Mouse (Mus musculus): ENCODE measurements around the gene Hdgfl2.
A peak's percentile ranks its signal among the peaks of the same experiment; 100 is the strongest.

Hdgfl2 gene

GRCm38 (mm10) chr17:56078880-56079795 is at the start of gene Hdgfl2:
Gene Hdgfl2, plus strand, starts transcription at chr17:56079634.
- peak; percentile 100 for DNase-seq

- no peak for DNase-seq
These were observed 49.1 kb upstream of the Hdgfl2 start for GRCm38 (mm10) chr17:56030238-56030870.

GRCm38 (mm10) chr17:56030919-56031318 is 48.5 kb upstream of the Hdgfl2 start:
- peak; percentile 73 for DNase-seq

GRCm38 (mm10) chr17:56031431-56031830 is 48.0 kb upstream of the Hdgfl2 start:
- DNase-seq, result no peak

- DNase-seq, result no peak
These were observed 47.2 kb upstream of the Hdgfl2 start for GRCm38 (mm10) chr17:56032127-56032733.

- no peak for DNase-seq
These were observed 46.6 kb upstream of the Hdgfl2 start for GRCm38 (mm10) chr17:56032831-56033230.

- DNase-seq, result no peak
These were observed 45.3 kb upstream of the Hdgfl2 start for GRCm38 (mm10) chr17:56034040-56034725.

- no peak for DNase-seq
These were observed 44.7 kb upstream of the Hdgfl2 start for GRCm38 (mm10) chr17:56034726-56035100.

GRCm38 (mm10) chr17:56035216-56035615 is 44.2 kb upstream of the Hdgfl2 start:
- no peak for DNase-seq

GRCm38 (mm10) chr17:56036176-56036900 is 43.1 kb upstream of the Hdgfl2 start, which contains the start of gene Sh3gl1:
Gene Sh3gl1, minus strand, starts transcription at chr17:56036635.
- peak; percentile 99 for DNase-seq

- no peak for DNase-seq
These were observed 42.5 kb upstream of the Hdgfl2 start for GRCm38 (mm10) chr17:56036901-56037287.

GRCm38 (mm10) chr17:56038583-56039261 is 40.7 kb upstream of the Hdgfl2 start:
- DNase-seq, result no peak

- DNase-seq, result no peak
These were observed 40.1 kb upstream of the Hdgfl2 start for GRCm38 (mm10) chr17:56039345-56039744.

GRCm38 (mm10) chr17:56040030-56040856 is 39.2 kb upstream of the Hdgfl2 start, which contains the start of gene Chaf1a:
Gene Chaf1a, plus strand, starts transcription at chr17:56040439.
- peak; percentile 98 for DNase-seq

GRCm38 (mm10) chr17:56040857-56041163 is 38.6 kb upstream of the Hdgfl2 start:
- no peak for DNase-seq

GRCm38 (mm10) chr17:56051369-56051768 is 28.1 kb upstream of the Hdgfl2 start:
- no peak for DNase-seq

GRCm38 (mm10) chr17:56054938-56055337 is 24.5 kb upstream of the Hdgfl2 start:
- no peak for DNase-seq

GRCm38 (mm10) chr17:56055945-56056678 is 23.3 kb upstream of the Hdgfl2 start:
- no peak for DNase-seq

- DNase-seq, result no peak
These were observed 21.9 kb upstream of the Hdgfl2 start for GRCm38 (mm10) chr17:56057381-56058120.
